Mouse (Mus musculus): Measurements from ENCODE around the gene Gm30083. TPM values are rescaled to one million over a fixed set of nuclear protein-coding genes. Genes with fewer than 3 reads are reported as not detected.

The Gm30083 gene
- total RNA-seq, 1 experiment from 2014 or later: not detected

DNA sequence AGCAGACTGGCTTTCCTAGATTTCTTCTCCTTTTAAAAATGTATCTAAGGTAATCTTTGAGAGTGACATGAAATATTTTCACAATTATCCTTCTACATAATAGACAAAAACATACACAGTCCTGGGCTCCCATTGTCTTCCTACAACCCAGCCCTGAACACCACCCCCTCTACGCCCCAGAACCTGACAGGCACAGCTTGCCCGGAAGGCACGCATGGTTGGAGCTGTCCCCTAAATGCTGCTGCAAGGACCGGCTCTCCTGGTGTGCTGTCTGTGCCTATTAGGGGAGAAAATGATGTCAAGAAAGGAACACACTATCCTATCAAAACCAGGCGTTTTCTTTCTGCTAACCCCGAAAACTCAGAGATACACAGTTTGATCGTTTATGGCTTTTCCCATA lies 37.2 kb downstream of the Gm30083 start:
- no peak for ATAC-seq (replicated peaks in 1 of 2; ENCODE audit: insufficient read depth in 1 of 2, low FRiP score in 2 of 2, low TSS enrichment in 1 of 2, low read depth in 1 of 2, poor library complexity in 2 of 2, severe bottlenecking in 2 of 2)

DNA sequence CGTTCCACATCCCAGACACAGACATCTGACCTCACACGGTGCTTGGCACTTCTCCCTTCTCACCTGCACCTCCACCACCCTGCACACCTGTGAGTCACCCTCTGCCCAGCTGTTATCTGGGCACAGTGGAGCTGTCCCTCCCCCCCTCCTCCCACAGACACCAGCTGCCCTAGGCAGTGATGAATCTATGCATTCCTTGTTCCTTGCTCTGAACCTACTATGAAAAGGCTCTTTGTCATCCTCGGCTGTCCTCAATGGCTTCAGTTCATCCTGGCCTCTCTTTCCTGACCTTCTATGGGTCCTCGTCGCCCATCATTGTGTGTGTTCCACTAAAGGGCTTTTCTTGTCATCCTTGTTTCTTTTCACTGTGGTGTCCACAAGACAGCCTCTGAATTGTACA lies 40.2 kb downstream of the Gm30083 start:
- ATAC-seq (replicated peaks in 1 of 2; ENCODE audit: insufficient read depth in 1 of 2, low FRiP score in 2 of 2, low TSS enrichment in 1 of 2, low read depth in 1 of 2, poor library complexity in 2 of 2, severe bottlenecking in 2 of 2): no peak

DNA sequence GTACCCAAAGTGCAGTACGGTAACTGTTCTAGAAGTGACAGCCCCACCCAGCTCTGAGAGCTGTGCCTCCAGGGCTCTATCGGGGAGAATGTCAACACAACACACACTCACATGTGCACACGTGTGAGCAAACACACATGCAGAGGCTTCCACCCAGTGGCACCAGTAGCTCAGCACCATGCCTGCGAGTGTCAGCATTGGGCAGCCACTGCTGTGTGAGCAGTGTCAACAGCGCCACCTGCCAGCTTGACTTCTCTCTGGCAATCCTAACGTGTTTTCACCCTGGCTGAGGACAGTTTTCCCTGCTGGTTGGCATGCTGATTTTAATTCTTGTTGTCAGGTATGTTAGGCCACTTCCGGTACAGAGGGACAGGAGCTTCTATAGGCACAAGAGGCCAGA lies 42.3 kb downstream of the Gm30083 start:
- ATAC-seq (replicated peaks in 1 of 2; ENCODE audit: insufficient read depth in 1 of 2, low FRiP score in 2 of 2, low TSS enrichment in 1 of 2, low read depth in 1 of 2, poor library complexity in 2 of 2, severe bottlenecking in 2 of 2): no peak

- no peak for ATAC-seq (replicated peaks in 1 of 2; ENCODE audit: insufficient read depth in 1 of 2, low FRiP score in 2 of 2, low TSS enrichment in 1 of 2, low read depth in 1 of 2, poor library complexity in 2 of 2, severe bottlenecking in 2 of 2)
Observed at GRCm38 (mm10) chr14:33965675-33966074, 49.3 kb downstream of the Gm30083 start.

- ATAC-seq (replicated peaks in 1 of 2; ENCODE audit: insufficient read depth in 1 of 2, low FRiP score in 2 of 2, low TSS enrichment in 1 of 2, low read depth in 1 of 2, poor library complexity in 2 of 2, severe bottlenecking in 2 of 2): peak in 1 of 2 experiments; percentile 55; a peak in 2 of 4 replicates
Observed at GRCm38 (mm10) chr14:33959341-33959740, 55.6 kb downstream of the Gm30083 start.

DNA sequence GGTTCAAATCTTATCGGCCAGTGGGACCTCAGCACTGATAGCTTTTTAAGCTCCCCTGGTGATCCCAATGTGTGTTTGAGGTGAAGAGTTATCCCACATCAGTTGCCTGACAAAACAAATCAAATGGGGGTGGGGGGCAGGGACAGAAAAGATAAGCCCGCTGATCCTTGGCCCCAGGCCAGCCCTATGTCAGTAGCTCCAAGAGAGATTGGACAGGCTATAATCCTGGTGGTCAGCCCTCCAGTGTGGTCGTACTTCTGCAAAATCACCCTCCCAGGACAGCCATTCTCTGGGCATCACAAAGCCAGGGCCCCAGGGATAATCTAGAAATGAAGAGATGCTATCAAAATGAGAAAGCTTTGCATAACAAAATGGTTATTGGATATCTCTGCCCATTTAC lies 56.1 kb downstream of the Gm30083 start:
- no peak for ATAC-seq (replicated peaks in 1 of 2; ENCODE audit: insufficient read depth in 1 of 2, low FRiP score in 2 of 2, low TSS enrichment in 1 of 2, low read depth in 1 of 2, poor library complexity in 2 of 2, severe bottlenecking in 2 of 2)

DNA sequence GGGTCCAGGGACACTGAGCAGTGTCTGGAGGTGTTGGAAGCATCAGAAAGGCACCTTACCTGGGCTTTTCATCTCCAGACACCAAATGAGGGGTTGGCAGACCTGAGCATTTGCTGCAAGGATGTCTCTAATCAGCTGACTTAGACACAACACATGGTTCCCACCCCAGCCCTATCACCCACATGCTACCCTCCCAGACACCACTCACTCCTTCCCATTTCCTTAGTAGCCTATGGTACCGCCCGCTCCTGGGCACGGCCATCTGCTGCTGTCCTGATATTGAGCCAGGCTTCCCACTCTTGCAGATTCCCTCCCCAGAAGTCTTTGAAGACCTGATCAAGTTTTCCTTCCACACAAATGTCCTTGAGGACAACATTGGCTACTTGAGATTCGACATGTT lies 56.8 kb downstream of the Gm30083 start:
- no peak for ATAC-seq (replicated peaks in 1 of 2; ENCODE audit: insufficient read depth in 1 of 2, low FRiP score in 2 of 2, low TSS enrichment in 1 of 2, low read depth in 1 of 2, poor library complexity in 2 of 2, severe bottlenecking in 2 of 2)

DNA sequence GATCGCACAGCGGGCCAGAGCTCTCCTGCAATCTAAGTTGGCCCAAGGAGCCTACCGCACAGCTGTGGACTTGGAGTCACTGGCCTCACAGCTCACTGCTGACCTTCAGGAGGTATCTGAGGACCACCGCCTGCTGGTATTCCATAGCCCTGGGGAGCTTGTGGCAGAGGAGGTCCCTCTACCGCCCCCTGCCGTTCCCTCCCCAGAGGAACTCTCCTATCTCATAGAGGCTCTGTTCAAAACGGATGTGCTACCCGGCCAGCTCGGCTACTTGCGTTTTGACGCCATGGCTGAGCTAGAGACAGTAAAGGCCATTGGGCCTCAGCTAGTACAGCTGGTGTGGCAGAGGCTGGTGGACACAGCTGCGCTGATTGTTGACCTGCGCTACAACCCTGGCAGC lies 58.9 kb downstream of the Gm30083 start:
- no peak for ATAC-seq (replicated peaks in 1 of 2; ENCODE audit: insufficient read depth in 1 of 2, low FRiP score in 2 of 2, low TSS enrichment in 1 of 2, low read depth in 1 of 2, poor library complexity in 2 of 2, severe bottlenecking in 2 of 2)

GRCm38 (mm10) chr14:33953761-33954160 lies 61.2 kb downstream of the Gm30083 start, which contains the start of gene Rbp3:
Gene Rbp3 (plus strand): TSS chr14:33954003.
- no peak for ATAC-seq (replicated peaks in 1 of 2; ENCODE audit: insufficient read depth in 1 of 2, low FRiP score in 2 of 2, low TSS enrichment in 1 of 2, low read depth in 1 of 2, poor library complexity in 2 of 2, severe bottlenecking in 2 of 2)

DNA sequence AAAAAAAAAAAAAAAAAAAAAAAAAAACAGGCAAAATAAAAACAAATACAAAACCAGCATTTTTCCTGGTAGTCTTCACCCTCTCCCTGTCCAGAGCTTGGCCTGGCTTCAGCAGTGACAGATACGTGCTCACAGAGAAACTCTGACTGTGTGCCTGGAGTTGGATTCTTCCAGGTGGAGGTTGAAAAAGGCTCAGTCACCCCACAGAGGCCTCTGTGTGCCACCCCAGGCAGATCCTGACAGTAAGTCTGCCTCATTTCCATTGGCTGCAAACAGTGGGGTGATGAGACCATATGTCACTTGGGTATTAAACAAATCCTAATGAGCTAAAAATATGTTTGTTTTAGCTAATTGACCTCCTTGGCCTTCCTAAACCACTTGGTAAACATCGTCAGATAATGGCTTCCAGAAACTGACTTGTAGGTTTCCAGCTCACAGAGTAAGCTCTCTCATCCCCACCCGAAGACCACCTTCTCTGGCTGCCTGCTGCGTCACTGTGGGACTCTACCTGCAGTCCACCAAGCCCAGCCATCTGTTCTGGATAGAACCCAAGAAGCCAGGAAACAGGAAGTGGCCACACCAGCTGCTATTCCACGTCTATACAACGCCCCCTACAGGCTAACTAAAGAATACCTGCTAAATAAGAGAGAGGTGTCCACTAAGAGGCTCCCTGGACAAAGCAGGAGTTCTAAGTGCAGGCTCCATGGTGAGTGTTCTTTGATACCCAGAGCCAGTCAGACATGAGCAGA lies 62.6 kb downstream of the Gm30083 start:
- ATAC-seq (replicated peaks in 1 of 2; ENCODE audit: insufficient read depth in 1 of 2, low FRiP score in 2 of 2, low TSS enrichment in 1 of 2, low read depth in 1 of 2, poor library complexity in 2 of 2, severe bottlenecking in 2 of 2): no peak

- no peak for ATAC-seq (replicated peaks in 1 of 2; ENCODE audit: insufficient read depth in 1 of 2, low FRiP score in 2 of 2, low TSS enrichment in 1 of 2, low read depth in 1 of 2, poor library complexity in 2 of 2, severe bottlenecking in 2 of 2)
Observed at GRCm38 (mm10) chr14:33946125-33946524, 68.9 kb downstream of the Gm30083 start.

GRCm38 (mm10) chr14:33942222-33942621 lies 72.8 kb downstream of the Gm30083 start:
- no peak for ATAC-seq (replicated peaks in 1 of 2; ENCODE audit: insufficient read depth in 1 of 2, low FRiP score in 2 of 2, low TSS enrichment in 1 of 2, low read depth in 1 of 2, poor library complexity in 2 of 2, severe bottlenecking in 2 of 2)

GRCm38 (mm10) chr14:33940739-33941138 lies 74.2 kb downstream of the Gm30083 start, which contains the start of gene Gdf2:
Gene Gdf2 (plus strand): TSS chr14:33941039.
- no peak for ATAC-seq (replicated peaks in 1 of 2; ENCODE audit: insufficient read depth in 1 of 2, low FRiP score in 2 of 2, low TSS enrichment in 1 of 2, low read depth in 1 of 2, poor library complexity in 2 of 2, severe bottlenecking in 2 of 2)

- ATAC-seq (replicated peaks in 1 of 2; ENCODE audit: insufficient read depth in 1 of 2, low FRiP score in 2 of 2, low TSS enrichment in 1 of 2, low read depth in 1 of 2, poor library complexity in 2 of 2, severe bottlenecking in 2 of 2): peak; percentile 86 to 87
Observed at GRCm38 (mm10) chr14:33939117-33939516, 75.9 kb downstream of the Gm30083 start.

Other genes with a start within 250 kb of the Gm30083 start
- gene Gdf10, start 91.6 kb downstream of the Gm30083 start, total RNA-seq (2017): not detected in 2 replicates
- gene Gdf2, start 74.1 kb downstream of the Gm30083 start, total RNA-seq (2017): not detected in 2 replicates
- gene Rbp3, start 61.2 kb downstream of the Gm30083 start, total RNA-seq (2017): not detected in 2 replicates
- gene Zfp488, start 36.4 kb downstream of the Gm30083 start, total RNA-seq (2017): not detected in 2 replicates
- gene Gm5460, start 1.6 kb upstream of the Gm30083 start, total RNA-seq (2017): not detected in 2 replicates
- gene Antxrl, start 37.5 kb upstream of the Gm30083 start, total RNA-seq (2017): not detected in 2 replicates
- gene Anxa8, start 70.8 kb upstream of the Gm30083 start, total RNA-seq (2017): not detected in 2 replicates
- not detected in 2 replicates for gene A630023A22Rik, start 87.6 kb upstream of the Gm30083 start, total RNA-seq (2017)
- not detected in 2 replicates for gene Npy4r, start 137.3 kb upstream of the Gm30083 start, total RNA-seq (2017)
- 0.10 and 0.25 TPM in 2 replicates for gene Gprin2, start 186.5 kb upstream of the Gm30083 start, total RNA-seq (2017)
- gene Syt15, start 204.4 kb upstream of the Gm30083 start, total RNA-seq (2017): not detected in 2 replicates